Mouse (Mus musculus): ENCODE measurements around the gene Glt6d1.

- no peak for TF ChIP-seq EP300 (IDR thresholded peaks at IDR 0.05; ENCODE audit: low read length)
- TF ChIP-seq MAX (IDR thresholded peaks at IDR 0.05; ENCODE audit: low read length), result no peak
- no peak for TF ChIP-seq SMC3 (IDR thresholded peaks at IDR 0.05; ENCODE audit: low read depth, low read length)
- TF ChIP-seq RAD21 (IDR thresholded peaks at IDR 0.05; ENCODE audit: low read depth, low read length), result no peak
- no peak for TF ChIP-seq CTCF (conservative IDR thresholded peaks at IDR 0.05 in 1 of 2, IDR thresholded peaks at IDR 0.05 in 1 of 2; ENCODE audit: low read depth in 2 of 2, low read length in 2 of 2)
- no peak for TF ChIP-seq POLR2A (IDR thresholded peaks at IDR 0.05; ENCODE audit: low read depth, low read length)
- TF ChIP-seq JUND (conservative IDR thresholded peaks at IDR 0.05; ENCODE audit: low read depth, low read length), result no peak
- no peak for TF ChIP-seq GABPA (IDR thresholded peaks at IDR 0.05; ENCODE audit: insufficient replicate concordance, low read depth, low read length)
- no peak for TF ChIP-seq TBP (conservative IDR thresholded peaks at IDR 0.05; ENCODE audit: low read depth, low read length)
- no peak for TF ChIP-seq RCOR1 (conservative IDR thresholded peaks at IDR 0.05; ENCODE audit: low read depth, low read length)
- no peak for TF ChIP-seq ZNF384 (IDR thresholded peaks at IDR 0.05; ENCODE audit: low read depth, low read length)
- no peak for TF ChIP-seq USF2 (conservative IDR thresholded peaks at IDR 0.05; ENCODE audit: low read depth, low read length)
- no peak for TF ChIP-seq KAT2A (IDR thresholded peaks at IDR 0.05; ENCODE audit: insufficient replicate concordance, low read length)
Measured at GRCm38 (mm10) chr2:25822806-25823205, 7.2 kb upstream of the Glt6d1 start, which contains the start of gene Lcn9.

Measured in CH12.LX (cell line).